Mouse (Mus musculus) WW6 (cell line): ENCODE data around the gene Iqsec1.

ENCODE experiments used
- DNase-seq: peaks from one replicate; pipeline ENCODE4 v3.0.0-alpha.2; 2013; ENCODE audit warnings: low read depth, low spot score

The Iqsec1 gene

DNA sequence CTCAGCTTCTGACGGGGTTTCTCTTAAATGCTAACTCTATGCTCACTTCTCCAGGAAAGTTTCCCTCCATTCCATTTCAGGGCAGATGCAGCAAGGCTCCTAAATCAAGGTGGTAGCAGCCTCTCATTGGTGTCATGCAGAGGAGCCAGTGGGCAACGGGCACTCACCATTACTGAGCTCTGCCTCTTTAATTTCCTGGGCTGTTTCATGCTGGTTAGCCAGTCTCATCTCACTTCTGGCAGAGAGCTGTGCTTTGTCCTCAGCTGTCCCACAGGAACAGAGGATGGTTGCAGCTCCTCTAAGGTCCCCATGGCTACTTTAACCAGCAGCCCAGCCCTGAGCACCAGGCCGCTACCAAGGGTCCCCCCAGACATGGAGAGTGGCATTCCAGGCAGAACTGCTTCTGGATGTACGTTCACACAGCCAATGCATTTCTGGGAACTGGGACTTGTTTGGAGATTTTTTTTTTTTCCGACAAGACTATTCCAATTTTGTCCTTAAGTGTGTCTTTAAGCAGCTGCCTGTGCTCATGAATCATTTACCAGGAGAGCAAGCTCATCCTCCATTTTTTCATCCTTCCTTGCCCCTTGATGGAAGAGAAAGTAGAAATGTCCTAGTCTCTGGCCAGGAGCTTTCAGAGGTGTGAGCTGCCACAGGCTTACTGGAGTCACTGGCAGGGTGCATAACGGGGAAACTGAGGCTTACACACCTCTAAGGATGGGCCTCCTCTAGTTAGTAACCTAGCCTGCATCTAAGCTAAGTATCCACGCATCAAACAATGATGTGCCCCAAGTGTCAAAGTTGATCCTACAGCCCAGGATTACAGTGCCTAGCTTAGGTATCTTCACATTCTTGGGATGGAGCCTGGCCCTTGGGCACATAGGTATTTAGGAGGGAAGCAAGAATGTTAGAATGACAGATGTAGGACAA is 98.9 kb downstream of the Iqsec1 start:
- DNase-seq = no peak

DNA sequence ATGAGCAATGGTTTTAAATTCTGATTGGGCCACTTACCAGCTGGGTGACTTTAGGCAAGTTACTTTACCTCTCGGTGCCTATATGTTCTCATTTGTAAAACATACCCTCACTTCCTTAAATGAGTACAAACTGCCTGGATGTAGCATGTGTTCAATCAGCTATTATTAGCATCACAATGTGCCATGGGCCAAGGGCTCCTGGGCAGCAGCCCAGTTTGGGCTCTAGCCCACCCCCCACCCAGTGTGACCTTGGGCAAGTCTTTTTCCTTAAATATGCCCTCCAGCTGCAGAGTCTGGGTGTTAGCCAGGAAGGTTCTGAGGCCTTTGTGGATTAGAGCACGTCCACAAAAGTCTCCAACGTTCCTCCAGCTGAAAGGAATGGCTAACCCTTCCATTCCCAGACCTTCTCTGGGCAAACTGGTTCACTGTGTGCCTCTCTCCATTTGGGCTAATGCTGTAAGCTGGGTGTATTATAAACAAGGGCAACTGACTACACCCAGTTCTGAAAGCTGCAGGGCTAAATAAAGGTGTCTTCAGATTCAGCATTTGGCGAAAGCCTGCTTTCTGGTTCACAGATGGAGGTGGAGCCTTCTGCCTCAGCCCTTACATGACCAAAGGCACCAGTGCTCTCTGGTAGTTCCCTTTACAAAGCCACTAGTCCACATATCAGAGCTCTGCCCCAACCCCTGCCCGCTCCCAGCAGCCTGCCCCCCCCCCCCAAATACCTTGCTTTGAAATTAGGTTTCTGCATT is 101.3 kb downstream of the Iqsec1 start:
- DNase-seq = no peak

DNA sequence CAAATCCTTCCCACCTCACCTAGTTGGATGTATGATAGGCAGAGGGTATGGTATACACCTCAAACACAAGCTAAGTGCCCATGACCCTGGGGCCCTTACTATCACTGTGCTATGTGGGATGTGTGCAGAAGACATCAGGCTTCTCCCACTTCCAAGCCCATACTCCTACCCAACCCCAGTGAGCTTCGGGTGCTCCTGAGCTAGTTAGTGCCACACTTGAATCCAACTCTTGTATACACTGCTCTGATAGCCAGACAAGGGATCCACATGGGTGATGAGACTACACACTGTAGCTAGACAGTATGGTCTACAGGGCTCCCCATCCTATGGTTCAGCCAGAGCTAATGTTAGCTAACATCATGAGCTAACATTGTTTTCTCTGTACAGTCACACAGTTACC is 102.9 kb downstream of the Iqsec1 start:
- no peak for DNase-seq

DNA sequence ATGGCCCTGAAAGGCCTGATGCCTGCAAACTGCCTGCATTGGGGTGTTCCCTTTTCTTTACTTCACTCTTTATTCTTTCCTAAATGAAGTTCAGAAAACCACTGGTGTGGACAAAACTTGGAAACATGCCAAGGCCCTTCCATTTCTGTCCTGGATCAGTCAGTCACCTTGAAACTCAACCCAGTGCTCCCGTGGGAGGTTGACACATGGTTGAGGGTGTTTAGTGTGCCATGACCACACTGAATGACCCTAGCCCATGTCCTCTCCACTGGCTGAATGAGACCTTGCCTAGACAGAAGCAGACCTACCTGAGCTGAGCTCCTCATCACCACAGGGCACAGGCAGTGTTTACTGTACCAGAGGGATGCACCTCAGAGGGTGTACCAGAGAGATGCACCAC is 103.9 kb downstream of the Iqsec1 start:
- no peak for DNase-seq

- DNase-seq = no peak
Measured at GRCm38 (mm10) chr6:90880975-90881374, 107.5 kb downstream of the Iqsec1 start.

GRCm38 (mm10) chr6:90880404-90880803 is 108.1 kb downstream of the Iqsec1 start:
- DNase-seq = no peak

DNA sequence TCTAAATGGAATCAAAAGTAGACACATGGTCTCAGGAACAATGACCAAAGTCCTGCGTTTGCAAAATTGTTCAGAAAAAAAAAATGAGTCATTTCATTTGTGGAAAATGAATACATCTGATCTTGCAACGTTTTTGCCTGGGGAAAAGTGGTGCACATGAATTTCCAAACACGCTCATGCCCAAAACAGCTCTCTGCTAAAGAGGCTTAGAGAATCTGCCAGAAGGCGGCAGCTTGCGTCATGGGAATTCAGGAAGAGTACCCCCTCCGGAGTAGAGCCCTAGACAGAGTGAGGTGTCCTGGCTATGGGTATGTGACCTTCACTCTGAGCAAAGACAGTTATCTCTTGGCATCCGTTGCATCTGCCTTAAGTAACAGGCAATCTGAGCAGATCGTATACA is 116.9 kb downstream of the Iqsec1 start:
- DNase-seq = no peak

- no peak for DNase-seq
Measured at GRCm38 (mm10) chr6:90868033-90868432, 120.5 kb downstream of the Iqsec1 start.

DNA sequence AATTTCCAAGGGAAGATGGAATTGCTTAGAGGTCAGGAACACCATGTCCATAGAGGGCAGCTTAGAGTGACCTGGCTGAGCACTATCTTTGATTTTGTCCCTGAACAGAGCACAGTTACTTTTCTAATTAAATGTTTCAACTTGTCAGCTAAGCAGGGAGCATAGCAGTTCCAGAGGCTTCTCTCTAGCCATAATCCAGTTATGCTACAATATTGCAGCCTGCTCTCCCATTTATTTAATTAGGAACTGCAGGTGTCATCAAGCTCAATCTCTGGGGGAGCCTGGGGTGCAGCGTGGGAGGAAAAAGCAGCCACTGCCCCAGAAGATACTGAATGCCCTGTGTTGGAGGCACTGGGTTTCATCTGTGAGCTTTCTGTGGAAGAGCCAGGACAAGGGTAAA is 127.1 kb downstream of the Iqsec1 start:
- no peak for DNase-seq

- no peak for DNase-seq
Measured at GRCm38 (mm10) chr6:90857844-90858243, 130.6 kb downstream of the Iqsec1 start.

DNA sequence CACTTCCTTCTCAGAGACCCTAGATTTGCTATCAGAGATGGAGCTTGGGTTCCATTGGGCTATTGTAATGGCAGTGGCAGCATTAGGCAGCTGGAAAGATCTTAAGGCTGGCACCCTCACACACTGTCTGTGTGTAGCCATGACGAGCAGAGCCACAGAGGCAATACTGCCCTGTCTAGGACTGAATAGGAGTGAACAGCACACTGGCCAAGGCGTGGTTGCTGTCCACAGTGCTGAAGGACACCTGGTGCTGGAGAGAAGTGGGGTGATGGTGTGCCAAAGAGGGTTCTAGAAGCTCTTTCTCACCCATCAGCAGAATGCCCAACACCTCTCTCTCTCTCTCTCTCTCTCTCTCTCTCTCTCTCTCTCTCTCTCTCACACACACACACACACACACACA is 136.1 kb downstream of the Iqsec1 start:
- no peak for DNase-seq

DNA sequence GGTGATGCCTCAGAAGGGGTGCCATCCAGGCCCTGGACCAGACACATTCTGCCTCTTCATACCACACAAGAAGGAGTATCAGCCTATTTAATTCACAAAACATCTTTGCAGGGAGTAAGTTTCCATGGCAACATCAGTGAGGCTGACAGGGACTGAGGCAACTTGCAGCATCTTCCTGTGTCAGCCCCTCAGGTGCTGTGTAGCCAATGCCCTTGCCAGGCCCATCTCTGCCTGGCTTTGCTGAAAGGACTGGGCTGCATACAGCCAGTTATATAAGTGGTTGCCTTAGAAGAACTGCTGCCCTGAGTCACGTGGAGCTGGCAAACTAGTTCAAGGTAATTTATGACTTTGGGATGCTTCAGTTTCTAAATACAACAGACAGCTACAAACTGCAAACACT is 140.4 kb downstream of the Iqsec1 start:
- DNase-seq = no peak

DNA sequence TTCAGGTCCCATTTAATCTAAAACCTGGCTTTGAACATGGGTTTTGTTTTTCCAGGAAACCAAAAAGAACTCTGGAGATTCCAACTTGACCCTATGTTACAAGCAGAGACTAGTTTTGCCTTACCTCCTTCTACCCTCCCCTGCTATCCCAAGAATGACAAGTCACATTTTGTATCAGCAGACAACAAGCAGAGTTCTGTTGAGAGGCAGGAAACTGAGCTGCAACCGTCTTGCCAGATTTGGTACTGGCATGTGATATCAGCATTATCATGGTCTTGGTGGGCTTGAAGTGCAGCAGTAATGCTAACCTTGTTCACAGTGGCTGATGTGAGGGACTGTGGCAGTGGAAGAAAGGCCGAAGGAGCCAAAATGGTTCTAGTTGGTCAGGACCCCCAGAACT is 141.0 kb downstream of the Iqsec1 start:
- no peak for DNase-seq

GRCm38 (mm10) chr6:90839972-90840371 is 148.5 kb downstream of the Iqsec1 start:
- DNase-seq = no peak

GRCm38 (mm10) chr6:90836749-90837148 is 151.7 kb downstream of the Iqsec1 start:
- no peak for DNase-seq

- no peak for DNase-seq
Measured at GRCm38 (mm10) chr6:90829536-90829935, 158.9 kb downstream of the Iqsec1 start.

GRCm38 (mm10) chr6:90825063-90825462 is 163.4 kb downstream of the Iqsec1 start:
- no peak for DNase-seq

GRCm38 (mm10) chr6:90823322-90823721 is 165.2 kb downstream of the Iqsec1 start:
- no peak for DNase-seq

DNA sequence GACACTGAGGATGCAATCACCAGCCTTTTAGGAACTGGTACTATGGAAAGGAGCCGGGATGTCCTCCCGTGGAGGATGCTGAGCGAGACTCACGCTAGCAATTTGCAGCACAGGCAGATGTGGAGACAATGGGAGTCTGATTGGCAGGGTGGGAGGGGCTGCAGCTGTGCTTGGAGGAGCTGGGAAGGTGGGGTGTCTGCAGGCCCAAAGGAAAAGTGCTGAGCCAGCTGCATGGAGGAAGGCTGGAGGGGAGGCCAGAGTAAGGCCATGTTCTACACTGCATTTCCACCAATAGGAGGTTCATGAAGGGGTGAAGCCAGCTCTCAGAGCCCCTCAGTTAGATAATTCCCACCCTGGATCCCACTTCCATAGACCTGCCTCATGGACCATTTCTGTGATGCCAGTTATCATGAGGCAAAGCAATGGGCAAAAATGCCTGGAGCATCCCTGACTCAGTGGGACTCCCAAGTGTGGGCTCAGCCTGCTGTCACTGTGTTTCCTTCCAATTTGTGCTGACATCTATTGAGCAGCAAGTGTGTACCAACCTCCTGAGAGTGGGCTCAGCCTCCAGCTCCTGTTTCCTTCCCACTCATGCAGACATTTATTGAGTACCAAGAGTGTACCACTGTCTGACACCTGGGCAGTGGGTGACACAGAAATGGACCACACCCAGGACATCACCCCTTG is 166.4 kb downstream of the Iqsec1 start:
- DNase-seq = no peak

- no peak for DNase-seq
Measured at GRCm38 (mm10) chr6:90819880-90820279, 168.6 kb downstream of the Iqsec1 start.

- DNase-seq = peak; percentile 11
Measured at GRCm38 (mm10) chr6:90818956-90819355, 169.5 kb downstream of the Iqsec1 start.

DNA sequence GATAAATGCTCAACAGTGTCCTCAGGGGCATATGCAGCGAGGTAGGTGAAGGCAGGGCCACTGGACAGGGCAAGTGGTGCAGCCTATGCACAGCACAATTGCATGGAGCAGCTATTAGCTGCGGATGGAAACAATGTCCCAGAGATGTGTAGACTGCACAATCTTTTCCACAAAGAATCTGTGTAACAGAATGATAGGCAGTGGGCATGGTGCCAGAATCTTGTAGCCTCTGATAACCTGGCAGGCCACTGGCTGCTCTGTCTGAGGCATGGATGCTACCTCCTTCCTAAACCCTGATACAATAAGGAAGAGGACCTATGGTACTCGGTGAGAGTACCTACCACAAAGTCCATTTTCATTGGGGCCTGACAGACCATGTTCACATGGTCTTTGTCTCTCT is 171.9 kb downstream of the Iqsec1 start:
- no peak for DNase-seq
